Mouse (Mus musculus) kidney, adult 10 weeks (tissue): ENCODE data around the gene Eif4a2. TPM values are rescaled to one million over a fixed set of nuclear protein-coding genes. Genes with fewer than 3 reads are reported as not detected.

Experiments used
- polyA plus RNA-seq: library from polyadenylated mRNA; stranded (reverse); fragments of 350-450 nt; fragmentation: Illumina TruSeq; extraction: RNeasy Lipid Tissue Mini Kit (QIAGEN cat#74804); gene quantifications from one replicate; pipeline ENCODE4 v1.2.3, GENCODE M21; 2014; ENCODE audit warnings: low read depth, low replicate concordance

The Eif4a2 gene
- polyA plus RNA-seq: 1,615 TPM

DNA sequence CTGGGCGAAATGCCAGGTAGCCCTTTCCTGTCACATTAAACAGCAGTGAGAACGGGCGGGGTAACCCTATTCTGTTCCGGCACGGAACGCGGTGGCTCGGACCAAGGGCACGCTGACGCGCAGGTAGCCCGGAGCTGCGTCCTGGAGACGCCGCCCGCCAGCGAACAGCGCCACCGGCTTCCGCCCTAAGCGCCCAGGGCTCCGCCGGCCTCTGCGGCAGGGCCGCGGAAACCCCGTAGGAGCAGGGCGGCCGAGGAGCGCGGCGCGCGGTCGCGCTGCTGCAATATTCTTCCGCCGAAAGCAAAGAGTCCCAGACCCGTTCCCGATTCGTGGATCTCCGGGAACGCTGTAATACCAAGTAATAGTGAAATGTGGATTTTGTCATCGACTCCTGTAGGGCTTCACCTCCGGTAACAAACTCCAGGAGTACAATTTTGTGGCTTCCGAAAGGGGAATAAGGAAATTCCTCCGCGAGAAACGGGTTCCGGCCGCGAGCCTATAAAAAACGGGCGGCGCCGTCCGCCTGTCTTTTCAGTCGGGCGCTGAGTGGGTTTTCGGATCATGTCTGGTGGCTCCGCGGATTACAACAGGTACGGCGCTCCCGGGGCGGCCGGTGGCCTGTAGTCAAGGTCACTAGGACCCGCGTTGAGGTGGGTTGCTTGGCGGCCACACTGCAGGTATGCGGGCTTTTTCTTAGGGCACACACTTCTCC is at the start of gene Eif4a2:
Gene Eif4a2 (plus strand): TSS at position 214 of the 712 bp plus-strand sequence.

DNA sequence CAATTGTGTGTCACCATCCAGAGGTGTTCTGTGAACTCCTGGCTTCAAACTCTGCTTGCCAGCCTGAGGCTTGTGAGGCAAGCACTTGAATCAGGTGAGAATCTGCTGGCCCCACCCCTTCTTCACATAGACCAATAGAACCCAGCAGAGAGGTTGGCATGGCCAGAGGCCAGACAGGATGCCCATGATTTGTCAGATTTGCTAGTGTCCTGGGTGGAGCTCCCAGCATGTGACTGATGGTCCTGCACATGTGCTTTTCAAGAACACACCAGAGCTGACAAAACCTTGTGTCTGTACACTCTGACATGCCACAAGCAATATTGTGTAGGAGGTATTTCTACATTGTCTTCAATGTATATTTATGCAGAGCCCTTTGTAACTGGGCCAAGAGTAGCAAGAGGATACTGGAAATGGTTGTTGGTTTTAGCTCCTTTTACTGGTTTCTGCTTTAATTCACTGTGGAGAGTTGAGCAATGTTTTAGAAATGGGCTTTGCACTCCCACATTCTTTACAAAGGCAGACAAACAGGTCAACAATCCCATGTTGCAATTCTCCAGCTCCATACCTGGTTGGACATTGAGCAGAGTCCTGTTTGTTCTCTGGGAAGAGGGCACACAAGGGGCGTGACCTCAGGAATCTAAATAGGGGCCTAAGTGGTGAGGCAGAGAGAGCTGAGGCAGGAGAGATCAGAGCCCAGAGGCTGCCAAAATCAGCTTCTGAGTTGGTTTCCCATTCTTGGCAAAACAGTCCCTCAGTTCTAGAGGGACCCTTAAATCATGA is 49.4 kb upstream of the Eif4a2 start, which contains the start of gene Kng1:
Gene Kng1 (plus strand): TSS at position 198 of the 780 bp plus-strand sequence.

GRCm38 (mm10) chr16:23127673-23128375 is 20.6 kb downstream of the Eif4a2 start, which contains the start of gene Rfc4:
Rfc4 (minus strand) TSS chr16:23127737.

GRCm38 (mm10) chr16:23146280-23146679 is 39.0 kb downstream of the Eif4a2 start, which contains the start of gene Adipoq:
Adipoq (plus strand) TSS chr16:23146536.

Other genes with a start within 250 kb of the Eif4a2 start
- gene Tbccd1, start 249.8 kb upstream of the Eif4a2 start, polyA plus RNA-seq: 16.9 TPM
- 70.3 TPM for gene Dnajb11, start 249.6 kb upstream of the Eif4a2 start, polyA plus RNA-seq
- gene Ahsg, start 216.2 kb upstream of the Eif4a2 start, polyA plus RNA-seq: 0.36 TPM
- gene Fetub, start 189.1 kb upstream of the Eif4a2 start, polyA plus RNA-seq: 0.32 TPM
- gene Hrg, start 156.4 kb upstream of the Eif4a2 start, polyA plus RNA-seq: 0.24 TPM
- gene Kng2, start 78.0 kb upstream of the Eif4a2 start, polyA plus RNA-seq: 626 TPM
- gene Kng1, start 49.6 kb upstream of the Eif4a2 start, polyA plus RNA-seq: 1.5 TPM
- 19.9 TPM for gene Rfc4, start 20.3 kb downstream of the Eif4a2 start, polyA plus RNA-seq
- gene Adipoq, start 39.1 kb downstream of the Eif4a2 start, polyA plus RNA-seq: 6.3 TPM
- 10.9 TPM for gene St6gal1, start 117.3 kb downstream of the Eif4a2 start, polyA plus RNA-seq